Mouse (Mus musculus): Measurements from ENCODE around the gene Pdss2. TPM values are rescaled to one million over a fixed set of nuclear protein-coding genes. Genes with fewer than 3 reads are reported as not detected.

Gene Pdss2
- total RNA-seq, 2 experiments from 2014 or later, result 20.6 to 22.6 TPM

DNA sequence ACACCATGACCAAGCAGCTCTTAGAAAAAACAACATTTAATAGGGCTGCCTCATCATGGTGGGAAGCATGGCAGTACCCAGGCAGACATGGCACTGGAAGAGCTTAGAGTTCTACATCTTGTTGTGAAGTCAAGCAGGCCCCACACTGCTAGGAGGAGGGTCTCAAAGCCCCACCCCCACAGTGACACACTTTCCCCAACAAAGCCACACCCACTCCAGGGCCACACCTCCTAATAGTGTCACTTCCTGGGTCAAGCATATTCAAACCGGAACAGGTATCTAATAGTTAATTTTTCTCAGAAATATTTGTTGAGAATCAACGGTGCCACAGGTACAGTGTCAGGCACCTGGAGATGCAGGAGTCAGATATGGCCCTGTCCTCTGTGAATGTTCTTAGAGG is 244.9 kb downstream of the Pdss2 start:
- no peak for DNase-seq
- intact Hi-C loops (cut with DNase I; ENCODE audit: low total_unique reads), result no loop called here

GRCm38 (mm10) chr10:43467659-43468058 is 246.4 kb downstream of the Pdss2 start:
- intact Hi-C loops (cut with DNase I; ENCODE audit: low total_unique reads), result no loop called here
- DNase-seq, result no peak

- no peak for DNase-seq
- intact Hi-C loops (cut with DNase I; ENCODE audit: low total_unique reads), result no loop called here
Observed at GRCm38 (mm10) chr10:43468293-43468692, 247.0 kb downstream of the Pdss2 start.

DNA sequence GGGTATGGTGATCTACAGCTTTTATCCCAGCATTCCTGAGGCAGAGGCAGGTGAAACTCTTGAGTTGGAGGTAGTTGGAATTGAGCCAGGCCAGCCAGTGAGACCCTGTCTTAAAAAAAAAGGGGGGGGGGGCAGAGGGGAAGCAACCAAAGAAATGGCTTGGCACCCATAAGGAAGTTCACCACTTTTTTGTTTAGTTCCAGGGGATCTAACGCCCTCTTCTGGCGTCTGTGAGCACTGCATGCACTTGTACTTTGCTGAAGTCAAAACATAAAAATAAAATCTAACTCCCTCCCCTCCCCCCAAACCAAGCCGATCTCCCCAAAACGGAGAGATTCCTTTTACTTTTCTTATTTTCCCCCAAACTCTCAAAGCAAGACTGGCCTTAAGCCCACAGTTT is 254.1 kb downstream of the Pdss2 start:
- no peak for DNase-seq
- intact Hi-C loops (cut with DNase I; ENCODE audit: low total_unique reads), result loop anchor here (5.0 kb wide), 1 partner anchor 62 kb away; no protein-coding TSS in a partner anchor

GRCm38 (mm10) chr10:43477459-43477858 is 256.2 kb downstream of the Pdss2 start:
- intact Hi-C loops (cut with DNase I; ENCODE audit: low total_unique reads), result loop anchor here (5.0 kb wide), 1 partner anchor 60 kb away; no protein-coding TSS in a partner anchor

DNA sequence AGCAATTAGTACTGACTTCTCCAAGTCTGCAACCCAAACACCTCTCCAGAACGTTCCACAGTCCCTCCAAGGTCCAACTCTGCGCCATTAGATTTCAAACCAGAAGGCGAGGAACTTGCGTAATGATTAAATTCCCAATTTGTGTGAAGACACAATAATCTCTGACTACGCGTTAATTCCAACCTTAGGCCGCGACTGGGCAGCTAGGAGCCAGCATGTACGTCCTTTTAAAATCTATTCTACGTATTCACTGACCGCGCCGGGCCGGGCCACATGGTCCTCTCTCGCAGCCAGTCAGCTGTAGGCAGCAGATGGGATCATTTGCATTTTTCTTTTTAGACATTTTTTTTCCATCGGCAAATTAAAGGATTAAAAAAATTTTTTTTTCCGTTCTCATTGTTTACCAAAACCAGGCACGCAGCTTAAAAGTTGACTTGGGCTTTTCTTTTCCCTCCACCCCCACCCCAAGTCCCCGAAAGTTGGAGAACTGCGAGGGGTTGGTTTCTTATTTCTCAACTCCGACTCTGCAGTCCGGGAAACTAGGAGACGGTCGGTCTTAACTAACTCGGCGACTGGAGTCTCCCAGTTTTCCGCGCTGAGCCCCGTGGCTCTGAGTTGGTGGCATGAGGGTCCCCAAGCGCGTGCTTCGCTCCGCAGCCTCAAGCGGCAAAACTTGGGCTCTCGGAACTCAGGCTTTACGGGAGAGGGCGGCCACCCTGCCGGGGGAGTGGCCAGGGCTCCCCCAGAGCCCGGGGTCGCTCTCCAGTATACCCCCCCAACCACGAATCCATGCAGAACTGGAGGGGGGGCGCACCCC is 256.8 kb downstream of the Pdss2 start:
- peak; percentile 26 for DNase-seq
- intact Hi-C loops (cut with DNase I; ENCODE audit: low total_unique reads), result loop anchor here (5.0 kb wide), 1 partner anchor 59 kb away; no protein-coding TSS in a partner anchor

More at GRCm38 (mm10) chr10:43477459-43477858, 256.2 kb downstream of the Pdss2 start:
- DNase-seq, result no peak

- intact Hi-C loops (cut with DNase I; ENCODE audit: low total_unique reads), result loop anchor here (5.0 kb wide), 1 partner anchor 58 kb away; no protein-coding TSS in a partner anchor
- peak; percentile 61 for DNase-seq
Observed at GRCm38 (mm10) chr10:43478751-43479435, 257.6 kb downstream of the Pdss2 start, which contains the start of gene Bend3. TSS of gene Bend3 (plus strand) at chr10:43478831.

DNA sequence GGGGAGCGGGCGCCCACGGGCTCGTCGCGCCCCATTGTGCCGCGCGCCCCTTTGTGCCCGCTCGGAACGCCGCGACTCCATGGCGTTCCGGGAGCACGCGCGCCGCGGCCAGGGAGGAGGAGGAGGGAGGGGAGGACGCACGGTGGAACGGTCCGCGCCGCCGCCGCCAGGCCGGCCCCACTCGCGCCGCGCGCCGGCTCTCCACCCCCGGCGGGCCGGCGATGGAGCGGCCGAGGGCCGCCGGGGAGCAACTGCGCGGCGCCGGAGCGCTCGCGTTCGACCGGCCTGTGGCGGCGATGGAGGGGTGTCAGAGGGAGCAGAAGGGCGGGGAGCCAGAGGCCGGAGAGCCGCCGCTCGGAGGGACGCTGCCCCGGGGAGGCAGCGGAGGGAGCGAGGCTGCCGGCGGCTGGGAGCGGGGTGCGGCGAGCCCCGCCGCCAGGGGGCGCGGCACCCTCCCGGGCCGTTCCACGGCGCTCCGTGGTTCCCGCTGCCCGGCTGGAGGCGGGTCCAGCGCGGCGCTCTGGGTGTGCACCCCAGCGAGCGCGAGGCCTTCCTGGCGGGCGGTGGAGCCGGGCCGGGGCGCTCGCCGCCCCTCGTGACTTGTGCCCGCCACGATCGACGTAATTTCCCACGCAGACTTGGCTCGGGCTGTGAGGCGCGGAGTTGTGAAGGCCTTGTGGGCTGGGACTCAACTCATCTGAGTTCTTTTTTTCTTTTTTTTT is 258.3 kb downstream of the Pdss2 start:
- intact Hi-C loops (cut with DNase I; ENCODE audit: low total_unique reads), result loop anchor here (5.0 kb wide), 1 partner anchor 58 kb away; no protein-coding TSS in a partner anchor
- peak; percentile 88 for DNase-seq

- no peak for DNase-seq
- intact Hi-C loops (cut with DNase I; ENCODE audit: low total_unique reads), result no loop called here
Observed at GRCm38 (mm10) chr10:43480227-43480849, 259.1 kb downstream of the Pdss2 start.

GRCm38 (mm10) chr10:43481179-43481578 is 259.9 kb downstream of the Pdss2 start:
- no peak for DNase-seq
- intact Hi-C loops (cut with DNase I; ENCODE audit: low total_unique reads), result no loop called here

DNA sequence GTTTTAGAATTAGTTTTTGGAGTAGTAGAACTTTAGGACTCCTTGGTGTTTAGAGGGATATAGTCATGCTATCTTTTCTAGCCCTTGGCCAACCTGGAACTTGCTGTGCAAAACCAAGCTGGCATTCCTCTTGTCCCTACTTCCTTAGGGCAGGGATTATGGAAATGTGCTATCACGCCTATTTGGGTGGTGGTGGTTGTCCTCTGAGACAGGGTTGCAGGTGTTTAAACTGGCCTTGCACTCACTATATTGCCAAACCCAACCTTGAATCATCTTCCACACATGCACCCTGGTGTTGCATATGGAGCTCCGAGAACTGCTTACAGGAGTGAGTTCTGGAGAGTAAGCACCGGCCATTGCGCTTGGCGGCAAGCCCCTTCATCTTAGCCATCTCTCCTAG is 260.7 kb downstream of the Pdss2 start:
- no peak for DNase-seq
- intact Hi-C loops (cut with DNase I; ENCODE audit: low total_unique reads), result no loop called here

GRCm38 (mm10) chr10:43483426-43483995 is 262.2 kb downstream of the Pdss2 start:
- intact Hi-C loops (cut with DNase I; ENCODE audit: low total_unique reads), result no loop called here
- peak; percentile 63 for DNase-seq

GRCm38 (mm10) chr10:43485751-43486268 is 264.5 kb downstream of the Pdss2 start:
- intact Hi-C loops (cut with DNase I; ENCODE audit: low total_unique reads), result no loop called here
- no peak for DNase-seq

- DNase-seq, result no peak
- intact Hi-C loops (cut with DNase I; ENCODE audit: low total_unique reads), result no loop called here
Observed at GRCm38 (mm10) chr10:43487441-43488010, 266.2 kb downstream of the Pdss2 start.

- intact Hi-C loops (cut with DNase I; ENCODE audit: low total_unique reads), result no loop called here
- no peak for DNase-seq
Observed at GRCm38 (mm10) chr10:43488258-43488657, 267.0 kb downstream of the Pdss2 start.

- intact Hi-C loops (cut with DNase I; ENCODE audit: low total_unique reads), result no loop called here
- no peak for DNase-seq
Observed at GRCm38 (mm10) chr10:43489139-43489538, 267.9 kb downstream of the Pdss2 start.

DNA sequence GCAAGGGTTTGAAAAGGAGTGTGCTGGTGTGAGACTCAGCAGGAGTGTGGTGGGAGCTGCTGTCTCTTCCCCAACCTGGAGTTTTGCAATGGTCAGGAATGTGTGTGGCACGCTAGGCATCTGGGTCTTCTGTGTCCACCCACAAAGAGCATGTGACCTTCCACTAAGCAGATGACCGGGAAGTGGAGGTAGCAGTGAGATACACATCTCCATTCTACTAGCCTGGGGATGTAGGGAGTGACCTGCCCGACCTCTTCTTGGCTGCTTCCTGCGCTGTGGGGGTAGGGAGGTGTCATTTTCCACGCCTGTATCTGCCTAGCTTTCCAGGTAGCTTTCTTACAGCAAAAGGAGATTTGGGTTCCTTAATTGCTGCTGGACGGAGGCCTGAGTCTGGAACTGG is 268.3 kb downstream of the Pdss2 start:
- no peak for DNase-seq
- intact Hi-C loops (cut with DNase I; ENCODE audit: low total_unique reads), result no loop called here

DNA sequence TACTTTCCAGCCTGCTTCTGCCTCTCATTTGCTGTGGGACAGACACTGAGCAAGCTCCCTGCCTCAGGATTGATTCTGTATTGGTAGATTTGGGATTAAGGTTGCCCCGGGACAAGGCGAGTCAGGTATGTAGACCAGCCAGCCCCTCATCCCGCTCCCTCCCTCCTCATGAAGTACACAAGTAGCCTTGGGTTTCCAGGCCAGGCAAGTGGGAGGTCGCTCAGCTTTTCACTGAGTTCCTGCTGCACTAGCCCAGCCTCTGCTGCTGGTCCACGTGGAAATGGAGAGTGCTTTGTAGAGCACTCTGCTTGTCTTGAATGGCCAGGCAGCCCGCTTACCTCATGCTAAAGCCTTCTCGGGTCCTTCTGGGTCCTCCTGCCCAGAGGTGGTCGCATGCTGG is 268.7 kb downstream of the Pdss2 start:
- intact Hi-C loops (cut with DNase I; ENCODE audit: low total_unique reads), result no loop called here
- DNase-seq, result no peak

GRCm38 (mm10) chr10:43490846-43491245 is 269.6 kb downstream of the Pdss2 start:
- intact Hi-C loops (cut with DNase I; ENCODE audit: low total_unique reads), result no loop called here
- DNase-seq, result no peak

Data from gastrocnemius, postnatal 14 days (tissue).